In the genomic region with DNA sequence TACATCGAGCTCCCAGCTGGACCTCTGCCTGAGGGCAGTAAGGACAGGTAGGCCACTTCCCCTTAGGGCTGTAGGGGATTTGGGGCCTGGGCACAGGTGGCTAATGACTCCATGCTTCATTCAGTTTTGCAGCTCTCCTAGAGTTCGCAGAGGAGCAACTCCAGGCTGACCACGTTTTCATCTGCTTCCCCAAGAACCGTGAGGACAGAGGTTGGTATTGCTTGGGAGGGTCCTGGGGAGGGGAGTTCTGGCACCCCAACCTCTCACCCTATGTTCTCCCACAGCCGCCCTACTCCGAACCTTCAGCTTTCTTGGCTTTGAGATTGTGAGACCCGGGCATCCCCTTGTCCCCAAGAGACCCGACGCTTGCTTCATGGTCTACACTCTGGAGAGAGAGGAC, we compare ENCODE assay signal across 9 mouse cellular contexts. TPM values are rescaled to one million over a fixed set of nuclear protein-coding genes. Genes with fewer than 3 reads are reported as not detected.
DNase-seq lines count a peak whose midpoint lies in the region; ATAC-seq and TF ChIP-seq lines count a peak whose summit lies in the region.
"Not testable (repeated sequence)": the region's sequence is repeated elsewhere in the genome, so short reads cannot be mapped to it uniquely, and the experiment has no call there.
"Had no signal": no experiment of that assay in that cellular context is flagged by ENCODE, and none has a peak within 500 bp of the region (broad histone marks: within the 10 kb centered on the region; RNA-seq: fewer than 3 reads in every experiment).

No protein-coding gene starts in this region.

- H3K27ac ChIP-seq in heart, embryonic 11.5 days (ENCODE audit: low read depth, low read length); hindbrain, embryonic 15.5 days (replicated peaks); layer of hippocampus, adult 2 months; liver, embryonic 14.5 days; midbrain, embryonic 12.5 days (replicated peaks); neural tube, embryonic 15.5 days (replicated peaks): not testable (repeated sequence)

- WGBS in heart, embryonic 11.5 days (ENCODE audit: insufficient replicate concordance) = 91% methylated on average over 9 of the region's 9 CpGs
- WGBS in hindbrain, embryonic 15.5 days = 82% methylated on average over 9 of the region's 9 CpGs
- WGBS in liver, embryonic 14.5 days (ENCODE audit: insufficient replicate concordance) = 84% methylated on average over 7 of the region's 9 CpGs
- WGBS in midbrain, embryonic 12.5 days = 86% methylated on average over 9 of the region's 9 CpGs
- 86% methylated on average over 9 of the region's 9 CpGs for WGBS in neural tube, embryonic 15.5 days

- peak overlapping the region; percentile 99 for H3K4me2 ChIP-seq in heart, embryonic 11.5 days
- H3K4me2 ChIP-seq in hindbrain, embryonic 15.5 days = peak overlapping the region; percentile 95
- peak overlapping the region; percentile 99 for H3K4me2 ChIP-seq in liver, embryonic 14.5 days (ENCODE audit: low read depth)
- H3K4me2 ChIP-seq in midbrain, embryonic 12.5 days (replicated peaks) = peak overlapping the region; percentile 98
- peak overlapping the region; percentile 88 for H3K4me2 ChIP-seq in neural tube, embryonic 15.5 days

- not testable (repeated sequence) for TF ChIP-seq CTCF in G1E (IDR thresholded peaks at IDR 0.05; ENCODE audit: low read depth, low read length); layer of hippocampus, adult 2 months (conservative IDR thresholded peaks at IDR 0.05); liver, embryonic 14.5 days (IDR thresholded peaks at IDR 0.05; ENCODE audit: low read depth)

- not testable (repeated sequence) for ATAC-seq in G1E (ENCODE audit: extremely low read depth, insufficient number of reproducible peaks, low FRiP score, poor library complexity, severe bottlenecking); heart, embryonic 11.5 days (replicated peaks; ENCODE audit: insufficient number of reproducible peaks, low FRiP score, low TSS enrichment); hindbrain, embryonic 15.5 days (ENCODE audit: low FRiP score, low read depth); liver, embryonic 14.5 days (ENCODE audit: insufficient read depth); midbrain, embryonic 12.5 days (ENCODE audit: low FRiP score, low read depth); neural tube, embryonic 15.5 days (ENCODE audit: low FRiP score)

- DNase-seq in G1E (ENCODE audit: low spot score); layer of hippocampus, adult 2 months (ENCODE audit: low spot score in 2 of 2); liver, embryonic 14.5 days (ENCODE audit: low read depth in 3 of 3, low spot score in 3 of 3): not testable (repeated sequence)

- H3K4me1 ChIP-seq in G1E (ENCODE audit: insufficient read depth, low read depth, low read length) = peaks cover 64% of the 10 kb centered on the region
- H3K4me1 ChIP-seq in erythroblast, embryonic 14.5 days (ENCODE audit: control insufficient read depth) = peaks cover 77% of the 10 kb centered on the region
- H3K4me1 ChIP-seq in heart, embryonic 11.5 days (ENCODE audit: control insufficient read depth, insufficient read depth, low read length) = peaks cover 30% of the 10 kb centered on the region
- H3K4me1 ChIP-seq in hindbrain, embryonic 15.5 days (replicated peaks) = peaks cover 25% of the 10 kb centered on the region
- H3K4me1 ChIP-seq in liver, embryonic 14.5 days (replicated peaks; ENCODE audit: control insufficient read depth in 2 of 2, insufficient read depth in 2 of 2, low read length in 1 of 2) = peaks cover 42 to 46% of the 10 kb centered on the region in 2 experiments
- H3K4me1 ChIP-seq in midbrain, embryonic 12.5 days = peaks cover 49% of the 10 kb centered on the region
- peaks cover 39% of the 10 kb centered on the region for H3K4me1 ChIP-seq in neural tube, embryonic 15.5 days

- H3K36me3 ChIP-seq in G1E (replicated peaks) = peaks cover 41% of the 10 kb centered on the region
- H3K36me3 ChIP-seq in erythroblast, embryonic 14.5 days (ENCODE audit: control insufficient read depth) = peaks cover 47% of the 10 kb centered on the region
- H3K36me3 ChIP-seq in heart, embryonic 11.5 days (ENCODE audit: control insufficient read depth, insufficient read depth, low read length) = not testable (repeated sequence)
- H3K36me3 ChIP-seq in hindbrain, embryonic 15.5 days = peaks cover 19% of the 10 kb centered on the region
- H3K36me3 ChIP-seq in liver, embryonic 14.5 days (replicated peaks; ENCODE audit: control insufficient read depth, insufficient read depth, low read depth) = peaks cover 30% of the 10 kb centered on the region
- H3K36me3 ChIP-seq in midbrain, embryonic 12.5 days = peaks cover 24% of the 10 kb centered on the region
- H3K36me3 ChIP-seq in neural tube, embryonic 15.5 days = peaks cover 26% of the 10 kb centered on the region

- not testable (repeated sequence) for H3K9ac ChIP-seq in heart, embryonic 11.5 days (ENCODE audit: low read depth, low read length); hindbrain, embryonic 15.5 days; liver, embryonic 14.5 days (replicated peaks); neural tube, embryonic 15.5 days (replicated peaks)
- peak overlapping the region; percentile 97; the same call in 1 of the 2 replicates for H3K9ac ChIP-seq in midbrain, embryonic 12.5 days (replicated peaks)

- not testable (repeated sequence) for H3K27me3 ChIP-seq in G1E (ENCODE audit: insufficient read depth, low read length); heart, embryonic 11.5 days (ENCODE audit: control insufficient read depth, insufficient read depth, low read length); hindbrain, embryonic 15.5 days; liver, embryonic 14.5 days (ENCODE audit: control insufficient read depth, insufficient read depth, low read length); midbrain, embryonic 12.5 days; neural tube, embryonic 15.5 days (replicated peaks)
- peaks cover 12% of the 10 kb centered on the region for H3K27me3 ChIP-seq in erythroblast, embryonic 14.5 days (ENCODE audit: control insufficient read depth)

- not testable (repeated sequence) for TF ChIP-seq EP300 in liver, embryonic 14.5 days (IDR thresholded peaks at IDR 0.05; ENCODE audit: low read depth)

- peak overlapping the region; percentile 77; the same call in 1 of the 2 replicates for H3K4me3 ChIP-seq in G1E (ENCODE audit: low read depth, low read length)
- H3K4me3 ChIP-seq in erythroblast, embryonic 14.5 days (replicated peaks) = peak overlapping the region; percentile 86
- H3K4me3 ChIP-seq in heart, embryonic 11.5 days (ENCODE audit: low read depth, low read length) = not testable (repeated sequence)
- H3K4me3 ChIP-seq in hindbrain, embryonic 15.5 days = peak overlapping the region; percentile 85
- peak overlapping the region; percentile 96; the same call in 1 of the 2 replicates for H3K4me3 ChIP-seq in layer of hippocampus, adult 2 months
- H3K4me3 ChIP-seq in liver, embryonic 14.5 days (ENCODE audit: insufficient read depth in 1 of 2, low read depth in 2 of 2, low read length in 2 of 2) = peak overlapping the region in 1 of 2 experiments; percentile 93; a peak in 1 of 4 replicates
- peak overlapping the region; percentile 90 for H3K4me3 ChIP-seq in midbrain, embryonic 12.5 days
- peak overlapping the region; percentile 70 for H3K4me3 ChIP-seq in neural tube, embryonic 15.5 days (replicated peaks)

- H3K9me3 ChIP-seq in G1E (replicated peaks); erythroblast, embryonic 14.5 days (ENCODE audit: control insufficient read depth, low read length); heart, embryonic 11.5 days (replicated peaks; ENCODE audit: control insufficient read depth, low read length); hindbrain, embryonic 15.5 days; liver, embryonic 14.5 days (ENCODE audit: control insufficient read depth, low read length); midbrain, embryonic 12.5 days; neural tube, embryonic 15.5 days (replicated peaks): not testable (repeated sequence)

RNA-seq across cellular contexts. Expression of gene Oaz1, which starts 2.1 kb away (rescaled TPM):
- total RNA-seq in G1E (2014; fragmentation: Nextera tagmentation) = 310 and 444 TPM in 2 replicates
- 228 and 347 TPM in 2 replicates for total RNA-seq in G1E (2017)
- polyA plus RNA-seq in G1E (2012) = 1,655 and 2,091 TPM in 2 replicates
- polyA plus RNA-seq in erythroblast, embryonic 14.5 days (2012) = 1,446 and 1,486 TPM in 2 replicates
- 1,894 and 1,935 TPM in 2 replicates for polyA plus RNA-seq in heart, embryonic 11.5 days (2014; fragmentation: Nextera tagmentation; extraction: Ambion mirVana)
- polyA plus RNA-seq in hindbrain, embryonic 15.5 days (2015; fragmentation: Nextera tagmentation; extraction: Ambion mirVana) = 1,303 and 1,311 TPM in 2 replicates
- total RNA-seq in layer of hippocampus, adult 2 months (2021) = 100 to 1,000 TPM; 478 to 493 TPM
- 673 and 795 TPM in 2 replicates for polyA plus RNA-seq in liver, embryonic 14.5 days (2012; rRNA removed)
- 1,285 and 1,384 TPM in 2 replicates for polyA plus RNA-seq in liver, embryonic 14.5 days (2014; fragmentation: Nextera tagmentation; extraction: Ambion mirVana)
- 1,390 and 1,564 TPM in 2 replicates for polyA plus RNA-seq in midbrain, embryonic 12.5 days (2016; fragmentation: Nextera tagmentation; extraction: Ambion mirVana)
- polyA plus RNA-seq in neural tube, embryonic 15.5 days (2015; fragmentation: Nextera tagmentation; extraction: Ambion mirVana) = 1,221 and 1,325 TPM in 2 replicates

RNA-seq across cellular contexts. Expression of gene Lingo3, which starts 15.3 kb away (rescaled TPM):
- total RNA-seq in G1E (2014; fragmentation: Nextera tagmentation) (not detected in 2 replicates), G1E (2017) (0.05 and 0.06 TPM in 2 replicates)
- polyA plus RNA-seq in G1E (2012) = not detected in 2 replicates
- polyA plus RNA-seq in erythroblast, embryonic 14.5 days (2012) = not detected in 2 replicates
- polyA plus RNA-seq in heart, embryonic 11.5 days (2014; fragmentation: Nextera tagmentation; extraction: Ambion mirVana) = 0.14 TPM in 1 of 2 replicates, not detected in the other
- 15.8 and 18.5 TPM in 2 replicates for polyA plus RNA-seq in hindbrain, embryonic 15.5 days (2015; fragmentation: Nextera tagmentation; extraction: Ambion mirVana)
- 10 to 100 TPM; 49.4 to 54.3 TPM for total RNA-seq in layer of hippocampus, adult 2 months (2021)
- polyA plus RNA-seq in liver, embryonic 14.5 days (2012; rRNA removed) = 0.01 TPM in 1 of 2 replicates, not detected in the other
- 0.04 TPM in 1 of 2 replicates, not detected in the other for polyA plus RNA-seq in liver, embryonic 14.5 days (2014; fragmentation: Nextera tagmentation; extraction: Ambion mirVana)
- 0.77 and 1.0 TPM in 2 replicates for polyA plus RNA-seq in midbrain, embryonic 12.5 days (2016; fragmentation: Nextera tagmentation; extraction: Ambion mirVana)
- 14.6 and 18.6 TPM in 2 replicates for polyA plus RNA-seq in neural tube, embryonic 15.5 days (2015; fragmentation: Nextera tagmentation; extraction: Ambion mirVana)
- polyA plus RNA-seq: gonadal fat pad, adult 2 months had no signal

RNA-seq across cellular contexts. Expression of gene Jsrp1, which starts 15.3 kb away (rescaled TPM):
- total RNA-seq in G1E (2014; fragmentation: Nextera tagmentation) (not detected in 2 replicates), G1E (2017) (not detected in 2 replicates)
- 0.07 and 0.09 TPM in 2 replicates for polyA plus RNA-seq in G1E (2012)
- not detected in 2 replicates for polyA plus RNA-seq in erythroblast, embryonic 14.5 days (2012)
- 8.0 and 10.0 TPM in 2 replicates for polyA plus RNA-seq in heart, embryonic 11.5 days (2014; fragmentation: Nextera tagmentation; extraction: Ambion mirVana)
- polyA plus RNA-seq in hindbrain, embryonic 15.5 days (2015; fragmentation: Nextera tagmentation; extraction: Ambion mirVana) = 0.62 and 0.95 TPM in 2 replicates
- total RNA-seq in layer of hippocampus, adult 2 months (2021) = 1 to 10 TPM; 1.9 to 2.5 TPM
- 0.15 TPM in 1 of 2 replicates, not detected in the other for polyA plus RNA-seq in liver, embryonic 14.5 days (2012; rRNA removed)
- not detected in 2 replicates for polyA plus RNA-seq in liver, embryonic 14.5 days (2014; fragmentation: Nextera tagmentation; extraction: Ambion mirVana)
- polyA plus RNA-seq in midbrain, embryonic 12.5 days (2016; fragmentation: Nextera tagmentation; extraction: Ambion mirVana) = 0.38 and 0.50 TPM in 2 replicates
- polyA plus RNA-seq in neural tube, embryonic 15.5 days (2015; fragmentation: Nextera tagmentation; extraction: Ambion mirVana) = 1.2 and 2.5 TPM in 2 replicates

RNA-seq across cellular contexts. Expression of gene Amh, which starts 23.5 kb away (rescaled TPM):
- 1.7 and 1.8 TPM in 2 replicates for total RNA-seq in G1E (2014; fragmentation: Nextera tagmentation)
- 0.17 and 0.27 TPM in 2 replicates for total RNA-seq in G1E (2017)
- polyA plus RNA-seq in G1E (2012) = 1.6 and 1.8 TPM in 2 replicates
- 0.33 and 0.43 TPM in 2 replicates for polyA plus RNA-seq in erythroblast, embryonic 14.5 days (2012)
- 0.11 TPM in 1 of 2 replicates, not detected in the other for polyA plus RNA-seq in heart, embryonic 11.5 days (2014; fragmentation: Nextera tagmentation; extraction: Ambion mirVana)
- polyA plus RNA-seq in hindbrain, embryonic 15.5 days (2015; fragmentation: Nextera tagmentation; extraction: Ambion mirVana) = 0.14 and 0.21 TPM in 2 replicates
- 1 to 10 TPM; 2.7 to 5.3 TPM for total RNA-seq in layer of hippocampus, adult 2 months (2021)
- 0.31 and 0.36 TPM in 2 replicates for polyA plus RNA-seq in liver, embryonic 14.5 days (2012; rRNA removed)
- 0.08 TPM in 1 of 2 replicates, not detected in the other for polyA plus RNA-seq in liver, embryonic 14.5 days (2014; fragmentation: Nextera tagmentation; extraction: Ambion mirVana)
- polyA plus RNA-seq in midbrain, embryonic 12.5 days (2016; fragmentation: Nextera tagmentation; extraction: Ambion mirVana) = 0.10 TPM in 1 of 2 replicates, not detected in the other
- not detected in 2 replicates for polyA plus RNA-seq in neural tube, embryonic 15.5 days (2015; fragmentation: Nextera tagmentation; extraction: Ambion mirVana)

RNA-seq across cellular contexts. Expression of gene Lsm7, which starts 26.4 kb away (rescaled TPM):
- total RNA-seq in G1E (2014; fragmentation: Nextera tagmentation) (51.2 and 53.5 TPM in 2 replicates), G1E (2017) (282 and 373 TPM in 2 replicates)
- polyA plus RNA-seq in G1E (2012) = 226 and 269 TPM in 2 replicates
- polyA plus RNA-seq in erythroblast, embryonic 14.5 days (2012) = 17.4 and 20.7 TPM in 2 replicates
- 201 and 218 TPM in 2 replicates for polyA plus RNA-seq in heart, embryonic 11.5 days (2014; fragmentation: Nextera tagmentation; extraction: Ambion mirVana)
- polyA plus RNA-seq in hindbrain, embryonic 15.5 days (2015; fragmentation: Nextera tagmentation; extraction: Ambion mirVana) = 210 and 228 TPM in 2 replicates
- 10 to 100 TPM; 51.6 to 53.3 TPM for total RNA-seq in layer of hippocampus, adult 2 months (2021)
- 196 and 215 TPM in 2 replicates for polyA plus RNA-seq in liver, embryonic 14.5 days (2012; rRNA removed)
- polyA plus RNA-seq in liver, embryonic 14.5 days (2014; fragmentation: Nextera tagmentation; extraction: Ambion mirVana) = 178 and 181 TPM in 2 replicates
- polyA plus RNA-seq in midbrain, embryonic 12.5 days (2016; fragmentation: Nextera tagmentation; extraction: Ambion mirVana) = 250 and 263 TPM in 2 replicates
- polyA plus RNA-seq in neural tube, embryonic 15.5 days (2015; fragmentation: Nextera tagmentation; extraction: Ambion mirVana) = 226 and 240 TPM in 2 replicates
